Comparison of ENCODE assay signal across 9 mouse cellular contexts in genomic region chr4:114346068-114346747, GRCm38 (mm10).
DNase-seq lines count a peak whose midpoint lies in the region; ATAC-seq and TF ChIP-seq lines count a peak whose summit lies in the region.
"Had no signal": no experiment of that assay in that cellular context is flagged by ENCODE, and none has a peak within 500 bp of the region (broad histone marks: within the 10 kb centered on the region; RNA-seq: fewer than 3 reads in every experiment).

No protein-coding gene starts in this region.

- TF ChIP-seq POLR2A in thymus, adult 2 months (IDR thresholded peaks at IDR 0.05; ENCODE audit: control insufficient read depth, extremely low read depth, insufficient read depth, low read length, poor library complexity), result no peak

- H3K27ac ChIP-seq in forebrain, postnatal 0 days (ENCODE audit: low read depth, low read length), result no peak overlapping the region
- H3K27ac ChIP-seq in forebrain, embryonic 16.5 days (ENCODE audit: low read length), result no peak overlapping the region
- no peak overlapping the region for H3K27ac ChIP-seq in thymus, adult 2 months (ENCODE audit: control insufficient read depth, insufficient read depth, low read length)
- peak overlapping the region; percentile 73 for H3K27ac ChIP-seq in kidney, embryonic 15.5 days
- H3K27ac ChIP-seq: heart, embryonic 13.5 days had no signal

- TF ChIP-seq CTCF in forebrain, postnatal 0 days (IDR thresholded peaks at IDR 0.05; ENCODE audit: low read depth), result peak; percentile 73
- TF ChIP-seq CTCF in thymus, adult 2 months (IDR thresholded peaks at IDR 0.05; ENCODE audit: borderline replicate concordance, control insufficient read depth, extremely low read depth, insufficient read depth, low read length, poor library complexity), result no peak

- no peak overlapping the region for H3K4me3 ChIP-seq in forebrain, postnatal 0 days (ENCODE audit: low read depth, low read length)
- H3K4me3 ChIP-seq in forebrain, embryonic 16.5 days (replicated peaks; ENCODE audit: low read length), result no peak overlapping the region
- no peak overlapping the region for H3K4me3 ChIP-seq in thymus, adult 2 months (ENCODE audit: control insufficient read depth, insufficient read depth, low read length)
- no peak overlapping the region for H3K4me3 ChIP-seq in kidney, embryonic 15.5 days (replicated peaks)
- H3K4me3 ChIP-seq: heart, embryonic 13.5 days had no signal

- H3K4me2 ChIP-seq in forebrain, postnatal 0 days (ENCODE audit: low read depth), result no peak overlapping the region
- H3K4me2 ChIP-seq in forebrain, embryonic 16.5 days (ENCODE audit: low read length), result no peak overlapping the region
- H3K4me2 ChIP-seq in kidney, embryonic 15.5 days, result no peak overlapping the region
- H3K4me2 ChIP-seq: heart, embryonic 13.5 days had no signal

- no peak for ATAC-seq in forebrain, postnatal 0 days
- no peak for ATAC-seq in forebrain, embryonic 16.5 days
- no peak for ATAC-seq in kidney, embryonic 15.5 days (replicated peaks; ENCODE audit: low FRiP score)

- no peak overlapping the region for H3K9ac ChIP-seq in forebrain, postnatal 0 days
- H3K9ac ChIP-seq in forebrain, embryonic 16.5 days (replicated peaks; ENCODE audit: low read depth, low read length), result no peak overlapping the region
- H3K9ac ChIP-seq in kidney, embryonic 15.5 days, result no peak overlapping the region
- H3K9ac ChIP-seq: heart, embryonic 13.5 days had no signal

- peak; percentile 65 for DNase-seq in forebrain, postnatal 0 days
- peak; percentile 24 for DNase-seq in thymus, adult 2 months
- DNase-seq in thymus, adult 18-20 months, result no peak
- peak; percentile 11 for DNase-seq in embryo, embryonic 11.5 days (ENCODE audit: low read depth, low spot score)
- DNase-seq in lung, postnatal 36 days, result peak; percentile 57
- no peak for DNase-seq in natural killer cell, adult 2 months (ENCODE audit: low spot score in 2 of 2)

- 0 out of 2 replicates have a peak, but pooled peaks cover 3% of the 10 kb centered on the region for H3K27me3 ChIP-seq in forebrain, postnatal 0 days (ENCODE audit: insufficient read depth, low read length)
- H3K27me3 ChIP-seq in forebrain, embryonic 16.5 days (replicated peaks; ENCODE audit: control insufficient read depth, insufficient read depth, low read length), result 0 out of 2 replicates have a peak, but pooled peaks cover 2% of the 10 kb centered on the region
- no peaks in the 10 kb centered on the region for H3K27me3 ChIP-seq in thymus, adult 2 months (ENCODE audit: control insufficient read depth, insufficient read depth, low read length)
- H3K27me3 ChIP-seq in kidney, embryonic 15.5 days, result no peaks in the 10 kb centered on the region; the same call in 1 of the 2 replicates

- H3K36me3 ChIP-seq in forebrain, postnatal 0 days (ENCODE audit: insufficient read depth), result no peaks in the 10 kb centered on the region
- no peaks in the 10 kb centered on the region for H3K36me3 ChIP-seq in forebrain, embryonic 16.5 days (ENCODE audit: control insufficient read depth, insufficient read depth)
- H3K36me3 ChIP-seq in thymus, adult 2 months (ENCODE audit: control insufficient read depth, insufficient read depth, low read length), result no peaks in the 10 kb centered on the region
- H3K36me3 ChIP-seq in kidney, embryonic 15.5 days, result no peaks in the 10 kb centered on the region
- H3K36me3 ChIP-seq: heart, embryonic 13.5 days had no signal

- H3K4me1 ChIP-seq in forebrain, postnatal 0 days (ENCODE audit: insufficient read depth), result no peaks in the 10 kb centered on the region
- no peaks in the 10 kb centered on the region for H3K4me1 ChIP-seq in forebrain, embryonic 16.5 days (replicated peaks; ENCODE audit: control insufficient read depth, insufficient read depth, low read length)
- H3K4me1 ChIP-seq in thymus, adult 2 months (replicated peaks; ENCODE audit: control insufficient read depth, insufficient read depth, low read length), result no peaks in the 10 kb centered on the region
- peaks cover 4% of the 10 kb centered on the region; the same call in 1 of the 2 replicates for H3K4me1 ChIP-seq in kidney, embryonic 15.5 days

- H3K9me3 ChIP-seq in forebrain, postnatal 0 days (ENCODE audit: low read length), result no peaks in the 10 kb centered on the region
- no peaks in the 10 kb centered on the region for H3K9me3 ChIP-seq in forebrain, embryonic 16.5 days (ENCODE audit: control insufficient read depth, low read length)
- H3K9me3 ChIP-seq in kidney, embryonic 15.5 days (replicated peaks), result no peaks in the 10 kb centered on the region
- H3K9me3 ChIP-seq: heart, embryonic 13.5 days had no signal

- 0% methylated on average over 2 of the region's 2 CpGs for WGBS in forebrain, postnatal 0 days
- WGBS in forebrain, embryonic 16.5 days, result 0% methylated on average over 2 of the region's 2 CpGs
- WGBS in thymus, adult 2 months, result 0% methylated on average over 2 of the region's 2 CpGs
- WGBS in kidney, embryonic 15.5 days, result 0% methylated on average over 2 of the region's 2 CpGs

Comparison
In these comparisons a context has a peak if more than half of its experiments do, and no peak if none do; other contexts are left out.
1. DNase-seq: peak in forebrain, postnatal 0 days (single experiment), thymus, adult 2 months (single experiment), embryo, embryonic 11.5 days (single experiment) and lung, postnatal 36 days (single experiment); none in thymus, adult 18-20 months (0 of 2) and natural killer cell, adult 2 months (0 of 2).